ENCODE assay signal across 9 mouse cellular contexts in the genomic region with DNA sequence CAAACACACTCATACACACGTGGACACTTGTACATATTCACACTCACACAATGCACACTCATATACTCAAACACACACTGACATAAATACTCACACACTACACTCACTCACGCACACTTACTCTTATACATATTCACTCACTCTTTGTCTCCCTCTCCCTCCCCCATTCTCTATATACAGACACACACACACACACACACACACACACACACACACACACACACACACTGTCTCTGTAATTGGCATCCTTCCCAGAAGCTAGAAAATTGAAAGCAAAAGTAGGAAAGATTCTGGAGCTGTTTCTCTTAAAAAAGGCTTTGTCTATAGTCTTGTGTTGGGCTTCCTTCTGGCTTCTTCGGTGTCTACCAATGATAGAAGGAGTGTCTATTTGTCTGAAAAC. TPM values are rescaled to one million over a fixed set of nuclear protein-coding genes. Genes with fewer than 3 reads are reported as not detected.
DNase-seq lines count a peak whose midpoint lies in the region; ATAC-seq lines count a peak whose summit lies in the region.
"Had no signal": no experiment of that assay in that cellular context is flagged by ENCODE, and none has a peak within 500 bp of the region (broad histone marks: within the 10 kb centered on the region; RNA-seq: fewer than 3 reads in every experiment).

No protein-coding gene starts in this region.

- H3K4me2 ChIP-seq in hindbrain, embryonic 14.5 days (replicated peaks): no peak overlapping the region
- no peak overlapping the region for H3K4me2 ChIP-seq in intestine, embryonic 16.5 days (ENCODE audit: low read depth, low read length)
- H3K4me2 ChIP-seq: limb, embryonic 12.5 days had no signal

- ATAC-seq in hindbrain, embryonic 14.5 days (ENCODE audit: low FRiP score): peak; percentile 24; the same call in 1 of the 2 replicates
- ATAC-seq in intestine, embryonic 16.5 days: peak; percentile 50; the same call in 1 of the 2 replicates

- H3K27me3 ChIP-seq in hindbrain, embryonic 14.5 days (ENCODE audit: control insufficient read depth, insufficient read depth, low read length): no peaks in the 10 kb centered on the region
- no peaks in the 10 kb centered on the region for H3K27me3 ChIP-seq in hindbrain, embryonic 10.5 days (ENCODE audit: insufficient read depth, poor library complexity, severe bottlenecking)
- no peaks in the 10 kb centered on the region for H3K27me3 ChIP-seq in intestine, embryonic 16.5 days (replicated peaks; ENCODE audit: control insufficient read depth, insufficient read depth, low read length)
- H3K27me3 ChIP-seq: limb, embryonic 12.5 days had no signal

- H3K27ac ChIP-seq in hindbrain, embryonic 14.5 days: no peak overlapping the region
- no peak overlapping the region for H3K27ac ChIP-seq in hindbrain, embryonic 10.5 days
- H3K27ac ChIP-seq in intestine, embryonic 16.5 days (ENCODE audit: low read length): peak overlapping the region; percentile 30; the same call in 1 of the 2 replicates

- H3K9me3 ChIP-seq in hindbrain, embryonic 14.5 days (ENCODE audit: control insufficient read depth, low read length): no peaks in the 10 kb centered on the region
- H3K9me3 ChIP-seq in hindbrain, embryonic 10.5 days: no peaks in the 10 kb centered on the region
- H3K9me3 ChIP-seq in intestine, embryonic 16.5 days (ENCODE audit: control insufficient read depth, low read length): no peaks in the 10 kb centered on the region
- H3K9me3 ChIP-seq: limb, embryonic 12.5 days had no signal

- peak; percentile 35 for DNase-seq in hindbrain, embryonic 14.5 days (ENCODE audit: low spot score)
- no peak for DNase-seq in hindbrain, embryonic 10.5 days (ENCODE audit: low spot score)
- DNase-seq in testis, postnatal 10 days (ENCODE audit: low spot score): peak; percentile 46
- no peak for DNase-seq in testis, postnatal 14 days (ENCODE audit: low spot score)
- no peak for DNase-seq in left cerebral cortex, adult 9 months (ENCODE audit: low spot score in 2 of 2)
- no peak for DNase-seq in ovary, postnatal 36 days (ENCODE audit: low spot score)
- no peak for DNase-seq in thymus, postnatal 0 days (ENCODE audit: low spot score)

- H3K4me1 ChIP-seq in hindbrain, embryonic 14.5 days (replicated peaks; ENCODE audit: control insufficient read depth, insufficient read depth, low read length): no peaks in the 10 kb centered on the region
- no peaks in the 10 kb centered on the region for H3K4me1 ChIP-seq in hindbrain, embryonic 10.5 days (replicated peaks)
- no peaks in the 10 kb centered on the region for H3K4me1 ChIP-seq in intestine, embryonic 16.5 days (ENCODE audit: control insufficient read depth, insufficient read depth, low read length)

- no peaks in the 10 kb centered on the region for H3K36me3 ChIP-seq in hindbrain, embryonic 14.5 days (replicated peaks; ENCODE audit: control insufficient read depth, insufficient read depth)
- H3K36me3 ChIP-seq in hindbrain, embryonic 10.5 days: no peaks in the 10 kb centered on the region
- H3K36me3 ChIP-seq in intestine, embryonic 16.5 days (ENCODE audit: control insufficient read depth, insufficient read depth, low read length): no peaks in the 10 kb centered on the region
- H3K36me3 ChIP-seq: limb, embryonic 12.5 days had no signal

- H3K4me3 ChIP-seq in hindbrain, embryonic 14.5 days (replicated peaks; ENCODE audit: low read length): no peak overlapping the region
- H3K4me3 ChIP-seq in hindbrain, embryonic 10.5 days: no peak overlapping the region
- H3K4me3 ChIP-seq in intestine, embryonic 16.5 days (ENCODE audit: low read length): no peak overlapping the region
- H3K4me3 ChIP-seq: limb, embryonic 12.5 days had no signal

- no peak overlapping the region for H3K9ac ChIP-seq in hindbrain, embryonic 14.5 days
- H3K9ac ChIP-seq in intestine, embryonic 16.5 days (ENCODE audit: low read depth, low read length): no peak overlapping the region
- H3K9ac ChIP-seq: limb, embryonic 12.5 days had no signal

- 71% methylated on average over 3 of the region's 3 CpGs for WGBS in hindbrain, embryonic 14.5 days
- 82% methylated on average over 3 of the region's 3 CpGs for WGBS in hindbrain, embryonic 10.5 days
- 53% methylated on average over 3 of the region's 3 CpGs for WGBS in intestine, embryonic 16.5 days

RNA-seq across cellular contexts. Expression of gene Efcab1, which starts 34.5 kb away (rescaled TPM):
- polyA plus RNA-seq in hindbrain, embryonic 14.5 days (2014; fragmentation: Nextera tagmentation; extraction: Ambion mirVana): 14.4 and 17.8 TPM in 2 replicates
- polyA plus RNA-seq in hindbrain, embryonic 10.5 days (2016; fragmentation: Nextera tagmentation; extraction: Ambion mirVana): 10.2 and 12.8 TPM in 2 replicates
- polyA plus RNA-seq in intestine, embryonic 16.5 days (2015; fragmentation: Nextera tagmentation; extraction: Ambion mirVana): 2.9 and 3.5 TPM in 2 replicates
- 0.78 and 1.1 TPM in 2 replicates for polyA plus RNA-seq in thymus, postnatal 0 days (2015; fragmentation: Nextera tagmentation; extraction: Ambion mirVana)

Comparison
In these comparisons a context has a peak if more than half of its experiments do, and no peak if none do; other contexts are left out.
1. DNase-seq: peak in hindbrain, embryonic 14.5 days (single experiment) and testis, postnatal 10 days (single experiment); none in hindbrain, embryonic 10.5 days (single experiment), testis, postnatal 14 days (single experiment), left cerebral cortex, adult 9 months (0 of 2), ovary, postnatal 36 days (single experiment) and thymus, postnatal 0 days (single experiment).